Mouse (Mus musculus): ENCODE measurements around the gene Cntn2. TPM values are rescaled to one million over a fixed set of nuclear protein-coding genes. Genes with fewer than 3 reads are reported as not detected.

The Cntn2 gene
- total RNA-seq, 2 experiments from 2014 or later = not detected

Other genes with a start within 250 kb of the Cntn2 start
- 100 to 1,000 TPM; 155 to 161 TPM for gene Klhdc8a, start 244.6 kb downstream of the Cntn2 start, total RNA-seq (2021)
- 1 to 10 TPM; 2.8 to 4.9 TPM for gene Nuak2, start 227.1 kb downstream of the Cntn2 start, total RNA-seq (2021)
- 1 to 10 TPM; 6.1 to 9.7 TPM for gene Tmcc2, start 152.0 kb downstream of the Cntn2 start, total RNA-seq (2021)
- gene Dstyk, start 125.7 kb downstream of the Cntn2 start, total RNA-seq (2021) = 10 to 100 TPM; 22.5 to 23.1 TPM
- 10 to 100 TPM; 36.5 to 39.2 TPM for gene Rbbp5, start 65.9 kb downstream of the Cntn2 start, total RNA-seq (2021)
- gene Tmem81, start 37.0 kb downstream of the Cntn2 start, total RNA-seq (2021) = 1 to 10 TPM; 3.1 to 3.9 TPM
- gene Nfasc, start 198.5 kb upstream of the Cntn2 start, total RNA-seq (2021) = 1 to 10 TPM; 2.7 to 5.0 TPM